ENCODE assay signal across 30 mouse cellular contexts in genomic region chr13:25609641-25610040, GRCm38 (mm10).
A peak's percentile ranks its signal among the peaks of the same experiment; 100 is the strongest.
DNase-seq lines count a peak whose midpoint lies in the region; ATAC-seq and TF ChIP-seq lines count a peak whose summit lies in the region.
"Had no signal": no experiment of that assay in that cellular context is flagged by ENCODE, and none has a peak within 500 bp of the region (broad histone marks: within the 10 kb centered on the region; RNA-seq: fewer than 3 reads in every experiment).

No protein-coding gene starts in this region.

- no peak overlapping the region for H3K4me2 ChIP-seq in embryonic facial prominence, embryonic 12.5 days (replicated peaks)
- H3K4me2 ChIP-seq in stomach, embryonic 16.5 days (ENCODE audit: low read depth, low read length), result no peak overlapping the region
- H3K4me2 ChIP-seq in stomach, postnatal 0 days (replicated peaks; ENCODE audit: low read depth), result no peak overlapping the region
- H3K4me2 ChIP-seq in limb, embryonic 11.5 days (ENCODE audit: low read depth, severe bottlenecking), result no peak overlapping the region
- H3K4me2 ChIP-seq: forebrain, embryonic 13.5 days; hindbrain, embryonic 12.5 days; intestine, embryonic 15.5 days; liver, embryonic 11.5 days; lung, embryonic 15.5 days; midbrain, embryonic 12.5 days; stomach, embryonic 15.5 days had no signal

- no peak overlapping the region for H3K9ac ChIP-seq in embryonic facial prominence, embryonic 12.5 days
- no peak overlapping the region for H3K9ac ChIP-seq in stomach, embryonic 16.5 days (ENCODE audit: low read length)
- H3K9ac ChIP-seq in stomach, postnatal 0 days (ENCODE audit: low read length), result no peak overlapping the region
- H3K9ac ChIP-seq in limb, embryonic 11.5 days (ENCODE audit: low read length), result no peak overlapping the region
- H3K9ac ChIP-seq: forebrain, embryonic 13.5 days; hindbrain, embryonic 12.5 days; intestine, embryonic 15.5 days; lung, embryonic 15.5 days; midbrain, embryonic 12.5 days; stomach, embryonic 15.5 days had no signal

- 45% methylated on average over 4 of the region's 4 CpGs for WGBS in embryonic facial prominence, embryonic 12.5 days
- WGBS in embryonic facial prominence, embryonic 10.5 days, result 79% methylated on average over 4 of the region's 4 CpGs
- WGBS in stomach, embryonic 16.5 days, result 62% methylated on average over 4 of the region's 4 CpGs
- WGBS in stomach, postnatal 0 days, result 63% methylated on average over 4 of the region's 4 CpGs
- 73% methylated on average over 4 of the region's 4 CpGs for WGBS in limb, embryonic 11.5 days

- no peaks in the 10 kb centered on the region for H3K27me3 ChIP-seq in embryonic facial prominence, embryonic 12.5 days
- no peaks in the 10 kb centered on the region for H3K27me3 ChIP-seq in embryonic facial prominence, embryonic 10.5 days (replicated peaks; ENCODE audit: low read depth, poor library complexity, severe bottlenecking)
- H3K27me3 ChIP-seq in stomach, embryonic 16.5 days (ENCODE audit: control insufficient read depth, insufficient read depth, low read length), result no peaks in the 10 kb centered on the region
- no peaks in the 10 kb centered on the region for H3K27me3 ChIP-seq in stomach, postnatal 0 days (ENCODE audit: control insufficient read depth, insufficient read depth, low read length)
- no peaks in the 10 kb centered on the region for H3K27me3 ChIP-seq in limb, embryonic 11.5 days (ENCODE audit: control insufficient read depth, insufficient read depth, low read length)
- H3K27me3 ChIP-seq: forebrain, embryonic 13.5 days; hindbrain, embryonic 12.5 days; intestine, embryonic 15.5 days; lung, embryonic 15.5 days; megakaryocyte, embryonic 14.5 days; midbrain, embryonic 12.5 days; Patski; stomach, embryonic 15.5 days had no signal

- no peak overlapping the region for H3K4me3 ChIP-seq in embryonic facial prominence, embryonic 12.5 days
- H3K4me3 ChIP-seq in embryonic facial prominence, embryonic 10.5 days, result no peak overlapping the region
- no peak overlapping the region for H3K4me3 ChIP-seq in stomach, embryonic 16.5 days (replicated peaks; ENCODE audit: low read length)
- no peak overlapping the region for H3K4me3 ChIP-seq in stomach, postnatal 0 days (ENCODE audit: low read depth, low read length)
- H3K4me3 ChIP-seq in limb, embryonic 11.5 days (ENCODE audit: low read depth, low read length), result no peak overlapping the region
- H3K4me3 ChIP-seq: forebrain, embryonic 13.5 days; hindbrain, embryonic 12.5 days; intestine, embryonic 15.5 days; lung, embryonic 15.5 days; megakaryocyte, embryonic 14.5 days; midbrain, embryonic 12.5 days; stomach, embryonic 15.5 days had no signal

- H3K36me3 ChIP-seq in embryonic facial prominence, embryonic 12.5 days, result no peaks in the 10 kb centered on the region
- H3K36me3 ChIP-seq in embryonic facial prominence, embryonic 10.5 days (replicated peaks), result no peaks in the 10 kb centered on the region
- H3K36me3 ChIP-seq in stomach, embryonic 16.5 days (ENCODE audit: control insufficient read depth, insufficient read depth, low read length), result no peaks in the 10 kb centered on the region
- H3K36me3 ChIP-seq in stomach, postnatal 0 days (ENCODE audit: control insufficient read depth, insufficient read depth, low read length), result no peaks in the 10 kb centered on the region
- no peaks in the 10 kb centered on the region for H3K36me3 ChIP-seq in limb, embryonic 11.5 days (ENCODE audit: control insufficient read depth, insufficient read depth, low read length)
- H3K36me3 ChIP-seq: G1E; hindbrain, embryonic 12.5 days; intestine, embryonic 15.5 days; lung, embryonic 15.5 days; midbrain, embryonic 12.5 days; stomach, embryonic 15.5 days had no signal

- no peaks in the 10 kb centered on the region for H3K9me3 ChIP-seq in embryonic facial prominence, embryonic 12.5 days
- H3K9me3 ChIP-seq in embryonic facial prominence, embryonic 10.5 days, result no peaks in the 10 kb centered on the region
- no peaks in the 10 kb centered on the region for H3K9me3 ChIP-seq in stomach, embryonic 16.5 days (replicated peaks; ENCODE audit: control insufficient read depth, low read length)
- H3K9me3 ChIP-seq in stomach, postnatal 0 days (ENCODE audit: control insufficient read depth, low read length), result no peaks in the 10 kb centered on the region
- H3K9me3 ChIP-seq in limb, embryonic 11.5 days (ENCODE audit: control insufficient read depth, low read length), result no peaks in the 10 kb centered on the region
- H3K9me3 ChIP-seq: forebrain, embryonic 13.5 days; G1E; hindbrain, embryonic 12.5 days; intestine, embryonic 15.5 days; lung, embryonic 15.5 days; midbrain, embryonic 12.5 days; stomach, embryonic 15.5 days had no signal

- no peak for TF ChIP-seq CTCF in stomach, postnatal 0 days (IDR thresholded peaks at IDR 0.05; ENCODE audit: low read depth)

- peaks cover 5% of the 10 kb centered on the region; the same call in 1 of the 2 replicates for H3K4me1 ChIP-seq in embryonic facial prominence, embryonic 12.5 days
- peaks cover 7% of the 10 kb centered on the region for H3K4me1 ChIP-seq in embryonic facial prominence, embryonic 10.5 days
- H3K4me1 ChIP-seq in stomach, embryonic 16.5 days (ENCODE audit: control insufficient read depth, insufficient read depth, low read length), result no peaks in the 10 kb centered on the region
- no peaks in the 10 kb centered on the region for H3K4me1 ChIP-seq in stomach, postnatal 0 days (replicated peaks; ENCODE audit: control insufficient read depth, insufficient read depth)
- 0 out of 2 replicates have a peak, but pooled peaks cover 4% of the 10 kb centered on the region for H3K4me1 ChIP-seq in limb, embryonic 11.5 days (ENCODE audit: control insufficient read depth, insufficient read depth, low read length)
- H3K4me1 ChIP-seq: forebrain, embryonic 13.5 days; hindbrain, embryonic 12.5 days; intestine, embryonic 15.5 days; lung, embryonic 15.5 days; megakaryocyte, embryonic 14.5 days; midbrain, embryonic 12.5 days; stomach, embryonic 15.5 days had no signal

- 0 out of 2 replicates have a peak overlapping the region, but pooled peaks have one; percentile 30 for H3K27ac ChIP-seq in embryonic facial prominence, embryonic 12.5 days
- no peak overlapping the region for H3K27ac ChIP-seq in embryonic facial prominence, embryonic 10.5 days (replicated peaks)
- no peak overlapping the region for H3K27ac ChIP-seq in stomach, embryonic 16.5 days (ENCODE audit: low read length)
- H3K27ac ChIP-seq in stomach, postnatal 0 days (replicated peaks), result no peak overlapping the region
- 0 out of 2 replicates have a peak overlapping the region, but pooled peaks have one; percentile 21 for H3K27ac ChIP-seq in limb, embryonic 11.5 days (replicated peaks; ENCODE audit: low read depth, low read length)
- H3K27ac ChIP-seq: forebrain, embryonic 13.5 days; hindbrain, embryonic 12.5 days; hindbrain, postnatal 0 days; intestine, embryonic 15.5 days; lung, embryonic 15.5 days; midbrain, embryonic 12.5 days; stomach, embryonic 15.5 days had no signal

- DNase-seq in embryonic facial prominence, embryonic 10.5 days (ENCODE audit: low spot score), result no peak
- no peak for DNase-seq in stomach, postnatal 0 days (ENCODE audit: low spot score)
- DNase-seq in limb, embryonic 11.5 days (ENCODE audit: low spot score), result no peak
- no peak for DNase-seq in lung, postnatal 25 days (ENCODE audit: low spot score)
- no peak for DNase-seq in adrenal gland, adult (ENCODE audit: inconsistent age in 2 of 2, low spot score in 1 of 2)
- DNase-seq in adrenal gland, adult 2 months, result no peak
- DNase-seq: adrenal gland, postnatal 36 days; cerebellum, adult 18-20 months; cerebellum, postnatal 14 days; gastrocnemius, postnatal 14 days; heart, postnatal 36 days; kidney, adult 8-10 months; left cerebral cortex, postnatal 4 days; lung, postnatal 36 days; right cerebral cortex, postnatal 25 days; thymus, adult 18-20 months; thymus, postnatal 25 days had no signal

- ATAC-seq in embryonic facial prominence, embryonic 12.5 days (ENCODE audit: insufficient number of reproducible peaks, insufficient read depth, low FRiP score, low TSS enrichment), result no peak
- ATAC-seq in stomach, embryonic 16.5 days (ENCODE audit: insufficient read depth, low FRiP score), result peak; percentile 7; the same call in 1 of the 2 replicates
- ATAC-seq in stomach, postnatal 0 days (ENCODE audit: low FRiP score, low TSS enrichment), result no peak
- ATAC-seq in limb, embryonic 11.5 days (ENCODE audit: insufficient number of reproducible peaks, low FRiP score, low TSS enrichment, low read depth), result no peak
- ATAC-seq: forebrain, embryonic 13.5 days; hindbrain, postnatal 0 days; intestine, embryonic 15.5 days; Patski had no signal

- no peak for TF ChIP-seq EP300 in stomach, postnatal 0 days (optimal IDR thresholded peaks at IDR 0.05)

Comparison
In these comparisons a context has a peak if more than half of its experiments do, and no peak if none do; other contexts are left out.
1. H3K27ac ChIP-seq: peak in embryonic facial prominence, embryonic 12.5 days (single experiment) and limb, embryonic 11.5 days (single experiment); none in embryonic facial prominence, embryonic 10.5 days (single experiment), stomach, embryonic 16.5 days (single experiment) and stomach, postnatal 0 days (single experiment).